Mouse (Mus musculus) adrenal gland, postnatal 10 days (tissue): Measurements from ENCODE around the gene Large1. TPM values are rescaled to one million over a fixed set of nuclear protein-coding genes. Genes with fewer than 3 reads are reported as not detected.
"Not testable (repeated sequence)": the region's sequence is repeated elsewhere in the genome, so short reads cannot be mapped to it uniquely, and the experiment has no call there.

Source experiments
- DNase-seq: peaks from one replicate; pipeline ENCODE4 v3.0.0; 2021; ENCODE audit warnings: mixed read lengths
- long read RNA-seq, 2 experiments: library from polyadenylated mRNA; stranded (forward); transcript quantifications; one replicate each; pipeline ENCODE4 v2.0.0; 2021
- total RNA-seq, 2 experiments: library from RNA; stranded (reverse); gene quantifications; 2 replicates each; pipeline ENCODE4 v1.2.3; 2021

Large1 gene
- total RNA-seq: 10 to 100 TPM; 20.9 to 25.7 TPM
- long read RNA-seq, experiment 1, full-length matches to known transcripts: 9 of 16 reads
- long read RNA-seq, experiment 1, partial matches to known transcripts: 5 of 16 reads
- long read RNA-seq, experiment 1, other reads (novel, unspliced or antisense): 2 of 16 reads
- long read RNA-seq, experiment 2, full-length matches to known transcripts: 2 of 5 reads
- long read RNA-seq, experiment 2, partial matches to known transcripts: 2 of 5 reads
- long read RNA-seq, experiment 2, other reads (novel, unspliced or antisense): 1 of 5 reads

- DNase-seq: peak; percentile 99
These were observed at the start of gene Large1 for GRCm38 (mm10) chr8:73353108-73353793. TSS of gene Large1 (minus strand) at chr8:73353540.

DNA sequence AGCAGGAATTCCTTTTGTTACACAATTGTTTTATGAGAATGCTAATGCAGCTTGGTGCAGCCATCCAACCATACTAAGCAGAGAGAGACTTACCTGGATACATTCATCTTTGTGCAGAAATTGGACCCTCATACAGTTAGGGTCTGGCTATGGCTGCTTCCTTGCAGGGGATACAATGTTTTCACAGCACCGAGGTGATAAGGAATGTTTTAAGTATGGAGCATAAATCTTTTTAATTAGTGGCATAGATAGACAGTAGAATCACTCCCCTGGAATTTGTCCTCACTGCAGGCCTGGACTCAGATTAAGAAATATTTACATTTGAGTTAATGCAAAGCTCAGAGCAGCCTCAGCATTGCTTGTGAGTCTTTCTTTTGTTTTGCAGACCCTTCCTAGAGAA lies 47.0 kb upstream of the Large1 start:
- no peak for DNase-seq

GRCm38 (mm10) chr8:73373001-73373400 lies 19.7 kb upstream of the Large1 start:
- DNase-seq: not testable (repeated sequence)

GRCm38 (mm10) chr8:73355979-73356378 lies 2.6 kb upstream of the Large1 start:
- DNase-seq: peak; percentile 75

DNA sequence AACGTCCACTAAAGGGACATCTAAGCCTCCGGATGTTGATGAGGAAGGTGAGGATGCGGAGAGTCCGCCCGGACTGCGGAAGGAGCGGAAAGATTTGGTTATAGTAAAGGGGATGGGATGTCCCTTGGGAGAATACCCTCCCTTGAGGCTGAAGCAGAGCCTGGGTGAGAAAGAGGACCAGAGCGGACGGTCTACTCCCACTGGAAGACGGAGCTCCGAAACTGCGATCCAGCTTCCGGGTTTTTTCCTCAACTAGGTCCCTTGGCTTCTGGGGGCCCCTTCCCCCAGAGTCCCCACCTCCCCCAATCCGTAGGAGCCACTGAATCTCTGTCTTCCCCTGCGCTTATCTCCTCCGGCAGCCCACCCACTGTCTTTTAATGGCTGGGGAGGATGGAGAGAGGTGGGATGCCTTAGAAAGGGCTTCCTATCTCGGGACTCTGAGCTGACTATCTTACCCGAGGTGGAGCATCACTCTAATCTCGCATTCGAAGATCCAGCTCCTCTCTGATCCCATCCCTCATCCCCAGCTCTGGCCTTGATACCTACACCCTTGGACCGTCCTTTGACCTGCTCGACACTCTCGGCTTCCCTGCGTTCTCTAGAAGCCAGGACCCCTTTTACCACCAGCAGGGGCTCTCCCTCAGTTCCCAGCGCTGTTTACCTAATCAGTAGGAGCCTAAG lies 1.0 kb upstream of the Large1 start:
- DNase-seq: peak; percentile 49

DNA sequence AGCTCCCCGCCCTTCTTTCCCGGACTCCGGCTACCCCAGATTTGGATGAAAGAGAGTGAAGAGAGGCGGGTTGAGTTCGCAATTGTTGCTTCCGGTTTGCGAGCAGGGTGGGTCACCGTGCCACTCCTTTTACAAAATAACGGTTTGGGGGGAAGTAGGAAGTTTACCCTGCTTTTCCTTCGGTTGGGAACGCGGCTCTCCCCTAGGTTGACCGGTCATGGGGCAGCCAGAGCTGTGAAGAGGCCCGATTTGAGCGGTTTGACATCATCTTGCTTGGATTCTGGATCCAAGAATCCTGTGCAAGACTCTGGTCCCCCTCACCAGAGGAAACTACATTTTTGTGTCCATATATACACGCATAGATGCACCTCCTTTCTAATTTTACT lies 447 bp upstream of the Large1 start:
- DNase-seq: no peak

GRCm38 (mm10) chr8:73352301-73353107 lies 836 bp downstream of the Large1 start:
- DNase-seq: peak; percentile 66

GRCm38 (mm10) chr8:73350366-73350765 lies 3.0 kb downstream of the Large1 start:
- DNase-seq: no peak

DNA sequence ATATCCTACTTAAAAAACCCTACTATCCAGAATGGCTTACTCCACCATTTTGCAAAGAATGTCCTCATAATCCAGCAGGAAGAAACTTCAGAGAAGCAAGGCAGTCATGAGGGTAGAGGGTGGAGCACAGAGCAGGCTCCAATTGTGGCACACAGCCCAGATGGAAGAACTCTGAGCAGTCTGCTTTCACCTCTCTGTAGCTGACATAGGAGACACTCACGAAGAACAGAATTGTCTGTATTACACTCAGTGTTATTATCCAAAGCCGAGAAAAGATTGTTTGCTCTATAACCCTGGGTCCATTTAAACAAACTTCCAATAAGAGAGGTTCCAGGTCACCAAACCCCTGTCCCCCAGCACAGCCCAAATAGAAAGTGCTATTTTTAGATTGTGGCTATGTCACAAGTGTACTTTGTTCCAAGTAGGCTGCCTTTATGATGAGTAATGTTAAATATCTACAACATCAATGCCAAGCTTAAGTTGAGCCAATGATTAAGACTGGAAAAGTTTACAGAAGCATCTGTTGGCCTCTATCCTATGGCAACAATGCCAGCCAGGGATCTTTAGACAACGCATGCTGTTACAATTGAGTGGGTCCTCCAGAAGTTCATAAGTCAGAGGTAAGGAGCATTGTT lies 10.5 kb downstream of the Large1 start:
- DNase-seq: peak; percentile 42

- no peak for DNase-seq
These were observed 16.5 kb downstream of the Large1 start for GRCm38 (mm10) chr8:73336845-73337244.

GRCm38 (mm10) chr8:73329131-73329530 lies 24.2 kb downstream of the Large1 start:
- DNase-seq: no peak

- DNase-seq: no peak
These were observed 25.3 kb downstream of the Large1 start for GRCm38 (mm10) chr8:73328056-73328455.

DNA sequence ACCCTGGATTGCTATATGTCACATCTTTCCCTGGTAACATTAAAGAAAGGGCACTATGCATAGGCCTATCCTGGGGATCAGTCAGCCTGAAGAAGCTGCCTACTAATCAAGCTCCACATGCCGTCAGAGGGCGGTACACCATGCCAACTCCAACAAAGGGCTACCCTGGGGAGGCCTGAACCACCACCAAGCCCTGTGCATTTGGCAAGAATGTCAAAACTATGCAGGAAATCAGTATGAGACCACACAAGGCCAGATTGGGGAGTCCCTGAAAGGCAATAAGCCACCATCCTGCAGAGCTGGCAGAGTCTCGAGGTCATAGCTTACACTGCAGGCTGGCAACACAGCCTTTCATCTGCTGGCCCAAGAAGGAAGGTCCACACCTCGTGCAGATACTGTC lies 28.7 kb downstream of the Large1 start:
- DNase-seq: peak; percentile 47

- DNase-seq: no peak
These were observed 29.7 kb downstream of the Large1 start for GRCm38 (mm10) chr8:73323591-73323990.

- not testable (repeated sequence) for DNase-seq
These were observed 33.8 kb downstream of the Large1 start for GRCm38 (mm10) chr8:73319500-73319899.

DNA sequence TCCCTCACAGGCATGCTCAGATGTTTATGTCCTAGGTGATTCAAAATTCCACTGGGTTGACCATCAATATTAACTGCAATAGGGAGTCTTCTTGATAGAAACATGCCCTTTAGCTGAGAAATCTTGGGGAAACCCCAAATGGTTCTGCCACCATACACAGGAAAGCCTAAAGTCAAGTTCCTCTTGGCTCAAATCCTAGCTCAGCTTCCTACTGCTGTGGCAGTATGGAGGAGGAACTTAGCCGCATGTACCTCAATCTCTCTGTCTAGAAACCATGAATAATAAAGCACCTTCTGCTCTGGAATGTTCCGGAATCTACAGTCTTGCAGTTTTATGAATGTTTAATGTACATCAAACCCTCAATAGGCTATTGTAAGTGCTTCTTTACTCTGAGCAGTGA lies 39.4 kb downstream of the Large1 start:
- no peak for DNase-seq

DNA sequence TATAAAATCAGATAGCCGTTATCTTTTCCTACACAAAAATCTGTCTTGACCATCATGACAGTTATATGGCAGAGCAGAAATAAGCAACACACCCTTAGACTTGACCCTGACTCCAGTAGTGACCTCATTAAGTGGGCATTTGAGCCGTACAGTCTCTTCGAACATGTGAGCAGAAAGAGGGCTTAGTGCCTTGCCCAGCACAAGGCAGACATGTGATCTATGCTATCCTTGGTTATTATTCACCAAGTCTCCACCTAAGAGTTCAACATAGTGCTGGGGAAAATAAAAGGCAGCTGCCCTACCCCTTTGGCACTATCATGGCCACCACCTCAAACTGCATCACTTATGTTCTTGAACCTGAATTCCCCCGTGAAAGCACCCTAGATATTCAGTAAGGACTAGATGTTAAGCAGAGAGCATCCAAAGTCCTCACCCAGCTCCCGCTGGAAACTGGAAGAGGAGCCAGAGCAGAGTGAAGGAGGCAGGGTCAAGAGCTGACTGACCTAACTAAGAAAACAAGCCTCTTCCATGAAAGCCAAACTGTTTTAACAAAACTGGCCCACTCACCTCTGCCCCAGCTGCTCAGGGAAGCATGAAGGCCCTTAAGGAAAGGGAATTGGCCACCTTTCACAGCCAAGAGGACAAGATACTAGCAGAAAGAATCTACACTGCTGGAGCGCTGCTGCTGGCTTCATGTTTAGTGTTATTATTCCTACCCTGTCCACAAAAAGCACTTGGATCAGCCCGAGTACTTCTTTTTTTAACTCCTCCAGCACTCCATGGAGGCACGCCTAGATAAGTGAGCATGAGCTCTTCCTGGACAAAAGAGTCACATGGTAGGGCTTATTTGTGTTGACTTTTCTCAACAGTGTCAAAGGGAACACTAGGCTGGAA lies 40.4 kb downstream of the Large1 start:
- DNase-seq: no peak

DNA sequence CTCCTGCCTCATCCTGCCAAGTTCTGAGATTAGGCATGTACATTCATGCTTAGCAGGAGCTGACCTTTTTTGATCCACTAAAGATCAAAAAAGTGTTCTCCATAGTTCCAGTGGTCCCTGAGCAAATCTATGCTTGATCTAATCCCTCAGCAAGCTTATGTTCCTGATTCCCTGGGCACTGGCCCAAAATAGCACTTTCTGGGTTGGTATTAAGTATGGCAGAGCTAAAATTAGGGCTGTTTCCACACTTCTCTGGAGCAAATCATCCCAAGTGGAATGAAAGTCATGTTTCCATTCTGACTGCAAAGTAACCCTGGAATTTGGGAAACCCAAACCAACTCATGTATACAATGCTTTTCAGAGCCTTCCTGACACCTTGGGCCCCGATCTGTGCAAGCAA lies 42.9 kb downstream of the Large1 start:
- DNase-seq: peak; percentile 11

GRCm38 (mm10) chr8:73310036-73310435 lies 43.3 kb downstream of the Large1 start:
- no peak for DNase-seq

DNA sequence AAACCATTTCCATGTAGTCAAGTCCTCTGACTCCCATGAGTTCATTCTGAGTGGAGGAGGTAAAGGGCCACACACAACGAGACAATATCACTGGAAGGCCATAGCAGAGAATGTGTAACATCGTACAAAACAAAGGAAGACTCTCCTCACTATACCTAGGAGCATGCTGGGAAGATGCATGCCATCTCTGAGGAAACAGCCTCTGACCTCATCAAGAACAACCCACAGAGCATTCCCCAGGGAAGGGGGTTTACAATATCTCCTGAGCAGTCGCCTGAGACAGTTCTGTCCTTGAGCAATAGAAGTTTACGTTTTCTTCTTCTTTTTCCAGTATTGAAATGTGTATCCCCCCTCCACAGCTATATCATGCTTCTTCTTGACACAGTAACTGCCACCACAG lies 49.4 kb downstream of the Large1 start:
- no peak for DNase-seq

GRCm38 (mm10) chr8:73302947-73303346 lies 50.4 kb downstream of the Large1 start:
- DNase-seq: no peak
